Mouse (Mus musculus) induced T-regulatory cell, adult 2 months (primary cell): ENCODE data around the gene Gm20867.
"Not testable (repeated sequence)": the region's sequence is repeated elsewhere in the genome, so short reads cannot be mapped to it uniquely, and the experiment has no call there.

Source experiments
- DNase-seq: peaks from one replicate; pipeline ENCODE4 v3.0.0-alpha.2; 2012; ENCODE audit warnings: low read depth

The Gm20867 gene

GRCm38 (mm10) chrY:77963104-77963503, at the start of gene Gm20867:
Gene Gm20867 (minus strand): TSS chrY:77963204.
- DNase-seq = not testable (repeated sequence)
